Mouse (Mus musculus) c-Kit-positive CD71-positive TER-119-negative erythroid progenitor cells, embryonic 14.5 days (primary cell): ENCODE data around the gene Arhgef3.
A peak's percentile ranks its signal among the peaks of the same experiment; 100 is the strongest.

Experiments used
- DNase-seq: peaks from one replicate; pipeline ENCODE4 v3.0.0-alpha.2; 2013; ENCODE audit warnings: low read depth

Gene Arhgef3

DNA sequence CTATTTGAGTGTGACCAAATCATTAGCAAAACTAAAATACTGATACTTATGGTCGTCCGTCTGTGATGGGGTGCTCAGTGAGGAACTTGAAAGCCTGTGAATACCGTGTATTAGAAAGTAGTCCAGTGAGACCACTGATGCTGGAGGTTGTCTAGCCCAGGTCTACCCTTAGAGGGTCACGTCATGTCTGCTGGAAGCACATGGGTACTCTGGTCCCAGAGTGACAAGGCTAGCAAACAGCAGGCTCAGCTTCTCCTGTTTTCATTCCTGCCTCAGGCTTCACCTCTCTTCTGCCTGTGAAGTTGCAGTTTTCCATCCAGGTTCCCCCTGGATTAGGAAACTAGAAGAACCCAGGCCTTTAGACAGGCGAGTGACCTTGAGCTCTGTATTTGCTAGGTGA lies 233.0 kb downstream of the Arhgef3 start:
- DNase-seq = no peak

DNA sequence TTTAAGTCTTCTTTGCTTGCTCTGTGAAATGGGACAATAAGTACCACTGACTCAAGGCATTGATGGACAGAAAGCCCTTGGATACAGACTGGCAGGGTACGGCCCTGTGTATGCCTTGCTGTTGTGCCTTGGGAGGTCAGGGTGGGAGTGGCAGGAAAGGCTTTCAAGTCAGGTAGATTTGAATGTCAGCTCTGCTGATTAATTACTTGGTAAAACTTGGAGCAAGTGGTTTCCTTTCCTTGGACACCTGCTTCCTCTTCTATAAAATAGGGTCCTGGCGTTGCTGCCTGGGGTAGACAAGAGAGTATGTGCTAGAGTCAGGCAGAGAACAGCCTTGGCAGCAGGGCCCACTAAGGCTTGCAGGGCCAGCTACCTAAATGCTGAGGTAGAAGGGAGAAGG lies 233.4 kb downstream of the Arhgef3 start:
- no peak for DNase-seq

DNA sequence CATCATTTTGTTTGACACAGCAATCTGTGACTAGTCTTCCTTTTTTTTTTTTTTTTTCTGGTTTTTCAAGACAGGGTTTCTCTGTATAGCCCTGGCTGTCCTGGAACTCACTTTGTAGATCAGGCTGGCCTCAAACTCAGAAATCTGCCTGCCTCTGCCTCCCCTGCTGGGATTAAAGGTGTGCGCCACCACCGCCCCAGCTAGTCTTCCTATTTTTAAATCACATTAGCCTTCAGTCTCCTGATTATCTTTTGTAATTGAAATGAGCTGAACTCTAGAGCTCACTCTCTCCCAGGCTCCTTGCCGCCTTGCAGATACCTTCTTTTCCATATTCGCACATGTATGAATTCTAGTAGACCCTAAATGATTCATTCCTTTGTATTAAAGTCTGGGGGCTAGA lies 234.0 kb downstream of the Arhgef3 start:
- no peak for DNase-seq

DNA sequence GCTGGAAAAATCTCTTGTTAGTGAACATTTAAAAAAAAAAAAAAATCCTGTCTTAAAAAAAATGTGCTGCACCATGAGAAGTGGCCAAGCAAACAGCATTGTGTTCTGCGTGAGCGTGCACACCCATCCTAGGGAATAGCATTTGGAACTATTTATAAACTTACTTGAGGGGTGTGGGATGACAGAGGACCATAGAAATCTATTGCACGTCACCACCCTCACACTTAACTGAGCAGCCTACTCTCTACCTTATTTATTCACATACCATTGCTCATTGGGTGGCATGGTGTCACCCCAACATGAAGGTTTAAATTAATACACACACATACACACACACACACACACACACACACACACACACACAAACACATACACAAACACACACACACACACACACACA lies 234.4 kb downstream of the Arhgef3 start:
- no peak for DNase-seq

DNA sequence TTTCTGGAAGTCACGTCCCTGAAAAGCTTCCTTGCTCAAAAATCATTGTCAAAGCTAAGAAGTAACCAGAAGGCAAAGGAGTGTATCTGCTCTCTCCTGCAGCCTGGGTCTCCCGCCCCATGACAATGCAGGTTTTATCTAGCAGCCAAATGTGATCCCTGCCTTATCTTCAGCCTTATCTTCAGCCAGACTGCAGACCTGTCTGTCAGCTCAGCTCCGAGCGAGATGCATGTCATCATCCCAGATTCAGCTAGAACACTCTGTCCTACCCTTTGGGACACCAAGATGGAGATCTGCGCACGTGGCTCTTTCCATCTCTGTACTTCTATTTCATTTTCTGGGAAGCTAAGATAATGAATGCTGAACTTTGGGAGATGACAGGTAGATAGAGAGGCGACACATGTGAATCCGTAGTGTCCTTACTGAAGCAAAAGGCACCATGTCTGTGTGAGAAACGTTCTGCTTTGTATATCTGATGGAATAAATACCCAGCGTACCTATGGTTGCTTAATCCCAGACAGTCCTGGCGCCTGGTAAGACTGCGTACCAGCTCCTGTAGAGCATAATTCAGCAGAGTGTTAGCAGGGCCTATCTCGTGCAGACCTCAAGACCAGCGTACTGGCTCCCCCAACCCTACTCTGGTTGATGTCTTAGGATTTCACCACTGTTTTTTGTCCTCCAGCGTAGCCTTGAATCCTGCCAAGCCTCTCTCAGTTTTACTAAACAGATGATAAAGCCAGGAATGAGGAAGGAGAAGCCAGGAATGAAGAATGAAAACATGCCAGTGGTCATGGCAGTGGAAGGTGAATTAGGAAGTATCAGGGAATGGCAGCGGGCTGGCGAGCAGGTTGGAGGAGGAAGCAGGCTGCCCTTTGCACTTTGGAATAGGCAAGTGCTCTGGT lies 235.4 kb downstream of the Arhgef3 start:
- peak; percentile 60 for DNase-seq

DNA sequence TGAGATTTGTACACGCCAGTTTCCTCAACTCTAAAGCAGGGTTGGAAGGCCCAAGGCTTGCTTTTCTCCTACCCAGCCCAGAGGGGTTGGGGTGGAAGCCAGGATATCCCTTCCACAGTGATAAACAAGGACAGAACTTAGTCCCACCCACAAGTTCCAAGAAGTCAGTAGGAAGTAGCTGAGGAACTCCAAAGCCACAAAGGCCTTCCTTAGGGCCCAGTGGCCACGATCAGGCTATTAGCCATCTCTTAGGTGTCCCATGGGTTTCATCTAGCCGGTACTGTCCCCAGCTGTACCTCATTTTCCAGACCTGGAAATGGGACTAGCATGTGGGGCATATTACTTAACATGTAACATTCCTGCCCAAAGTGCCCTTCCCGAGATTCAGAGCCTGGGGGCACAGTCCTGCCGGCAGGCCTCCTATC lies 236.4 kb downstream of the Arhgef3 start:
- DNase-seq = no peak

DNA sequence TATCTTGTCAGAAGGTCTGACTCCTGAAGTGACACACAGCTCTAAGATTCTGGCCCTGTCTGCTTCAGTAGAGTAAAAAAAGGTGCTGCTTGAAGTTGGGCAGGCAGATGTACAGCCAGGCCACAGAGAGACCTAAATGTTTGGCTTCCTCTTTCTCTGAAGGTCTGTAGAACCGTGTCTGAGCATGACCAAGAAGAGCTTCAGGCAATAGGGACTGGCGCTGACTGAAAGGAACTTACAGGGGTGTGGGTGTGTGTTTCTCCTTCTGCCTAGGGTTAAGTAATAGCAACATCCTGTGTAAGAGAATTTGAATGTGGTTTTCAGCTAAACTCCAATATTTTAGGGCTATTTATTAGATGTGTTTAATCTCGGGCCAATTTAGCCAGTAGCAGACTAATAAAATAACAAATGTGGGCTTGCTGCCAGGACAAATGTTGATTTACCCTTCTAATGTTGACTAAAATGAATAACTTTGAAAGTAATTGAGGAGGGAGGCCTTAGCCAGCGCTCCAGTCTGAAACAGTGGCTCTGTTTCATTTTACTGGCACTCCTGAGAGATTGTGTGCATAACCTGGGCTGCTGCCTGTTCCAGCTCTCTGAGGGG lies 236.9 kb downstream of the Arhgef3 start:
- no peak for DNase-seq

DNA sequence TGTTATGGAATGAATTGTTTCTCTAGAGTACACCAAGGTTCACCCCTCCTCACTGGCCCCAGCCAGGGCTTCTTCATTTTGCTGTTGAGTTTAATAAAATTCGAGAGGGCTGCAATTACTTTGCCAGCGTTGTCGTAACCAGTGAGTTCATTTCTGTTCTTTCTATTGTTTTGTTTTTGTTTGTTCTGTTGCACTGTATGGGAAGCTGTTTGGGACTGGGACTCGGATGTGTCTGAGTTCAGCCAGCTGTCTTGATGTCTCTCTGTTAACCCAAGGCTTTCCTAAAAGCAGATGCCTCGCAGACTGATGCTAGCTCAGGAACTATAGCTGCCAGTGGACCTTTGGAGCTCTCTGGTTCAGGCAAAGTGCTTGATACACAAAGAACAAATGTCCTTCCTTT lies 237.8 kb downstream of the Arhgef3 start:
- no peak for DNase-seq

DNA sequence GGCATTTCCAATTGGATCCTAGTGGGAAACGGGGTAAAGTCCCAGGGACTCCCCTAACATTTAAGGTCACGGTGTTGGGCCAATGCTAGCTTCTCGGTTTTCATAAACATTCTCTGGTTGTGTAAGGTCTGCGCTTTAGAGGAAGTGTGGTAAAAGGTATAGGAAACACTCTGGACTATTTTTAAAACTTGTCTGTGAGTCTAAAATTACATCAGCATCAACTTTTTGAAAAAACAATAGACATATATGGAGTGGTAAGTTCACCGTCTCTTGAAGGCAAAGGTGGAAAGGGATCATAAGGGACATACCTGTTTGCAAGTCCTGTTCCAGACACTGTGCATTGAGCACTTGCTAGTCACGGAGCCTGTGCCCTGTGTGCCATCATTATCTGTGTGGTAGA lies 240.5 kb downstream of the Arhgef3 start:
- no peak for DNase-seq

DNA sequence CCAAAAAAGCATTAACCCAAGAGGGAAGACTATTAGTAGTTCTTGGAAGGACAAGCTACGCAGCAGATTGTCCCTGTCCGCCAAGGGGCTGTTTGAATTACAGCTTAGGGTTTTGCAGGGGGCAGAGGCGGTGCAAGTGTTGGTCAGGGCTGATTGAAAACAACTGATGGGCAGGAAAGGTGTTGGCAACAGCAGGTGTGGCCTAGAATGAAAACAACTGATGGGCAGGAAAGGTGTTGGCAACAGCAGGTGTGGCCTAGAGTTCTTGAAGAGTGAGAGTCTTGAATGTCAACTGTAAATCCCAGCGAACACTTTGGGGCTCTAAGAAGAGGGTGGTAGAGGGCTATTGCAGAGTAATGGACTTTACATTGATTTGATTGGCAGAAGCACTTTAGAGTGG lies 241.2 kb downstream of the Arhgef3 start:
- no peak for DNase-seq

DNA sequence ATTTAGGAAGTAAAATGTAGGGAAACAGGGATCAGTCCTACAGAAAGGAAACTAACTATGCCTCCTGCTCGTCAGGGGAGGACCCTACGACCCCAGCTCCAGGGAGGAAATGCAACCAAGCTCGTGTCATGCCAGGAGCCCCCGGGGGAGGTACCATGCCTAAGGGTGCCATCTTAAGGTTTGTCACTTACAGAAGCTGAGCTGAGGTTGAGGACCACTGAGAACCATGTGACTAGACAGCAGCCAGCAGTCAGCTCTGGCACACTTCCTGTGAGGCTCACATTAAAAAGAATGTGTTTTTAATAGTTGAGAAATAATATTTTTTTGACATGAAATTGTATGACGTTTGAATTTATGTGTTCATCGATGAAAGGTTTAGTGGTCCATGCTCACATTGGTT lies 242.4 kb downstream of the Arhgef3 start:
- DNase-seq = no peak

DNA sequence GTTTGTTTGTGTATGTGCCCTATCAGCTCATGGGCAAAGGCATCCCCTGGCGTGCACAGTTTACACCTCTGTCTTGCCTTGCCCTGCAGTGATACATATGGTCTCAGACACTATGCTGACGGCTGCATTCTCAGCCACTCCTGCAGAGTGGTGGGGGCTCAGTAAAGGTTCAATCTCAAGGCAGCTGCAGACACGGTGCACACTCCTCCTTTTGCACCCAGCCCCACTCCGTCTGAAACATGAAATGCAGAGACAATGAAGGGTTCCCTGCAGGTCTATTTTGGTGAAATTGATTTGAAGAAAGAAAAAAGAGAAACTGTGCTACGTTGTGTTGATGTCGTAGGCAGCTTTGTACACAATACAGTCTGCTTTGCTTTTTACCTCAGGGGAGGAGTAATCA lies 243.5 kb downstream of the Arhgef3 start:
- DNase-seq = no peak

DNA sequence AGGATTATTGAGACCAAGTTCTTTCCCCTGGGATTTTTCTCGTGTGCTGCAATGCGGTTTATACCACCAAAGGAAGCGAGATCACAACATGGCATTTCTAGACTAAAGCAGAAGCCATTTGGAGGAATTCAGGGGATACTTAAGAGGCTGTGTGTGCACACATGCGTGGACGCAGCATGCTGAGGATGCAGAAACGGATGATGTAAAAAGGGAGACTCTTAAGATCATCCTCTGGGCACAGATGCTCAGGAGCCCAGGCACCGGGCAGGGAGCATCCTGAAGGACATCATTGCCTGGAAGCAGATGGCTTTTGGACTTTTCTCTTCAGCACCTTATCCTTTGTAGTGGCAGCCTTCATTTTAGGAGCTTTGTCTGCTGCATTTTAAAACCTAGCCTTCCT lies 246.2 kb downstream of the Arhgef3 start:
- DNase-seq = no peak

DNA sequence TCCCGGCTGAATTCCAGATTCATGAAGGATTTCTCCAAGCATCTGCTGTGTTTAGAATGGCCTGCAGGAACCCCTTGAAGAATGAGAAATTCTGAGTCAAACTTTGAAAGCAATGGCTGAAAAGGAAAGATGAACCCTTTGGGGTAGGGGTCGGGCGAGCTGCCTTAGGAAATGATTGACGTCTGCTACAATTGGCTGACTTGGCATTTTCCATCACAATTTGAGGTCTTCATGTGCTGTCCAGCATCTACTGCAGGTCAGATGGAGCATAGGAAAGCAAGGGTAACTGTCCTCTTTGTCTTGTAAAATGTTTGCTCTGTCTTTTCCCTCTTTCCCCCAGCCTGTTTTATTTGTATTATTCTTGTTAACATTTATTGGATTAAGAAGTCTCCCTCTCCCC lies 246.8 kb downstream of the Arhgef3 start:
- DNase-seq = no peak

DNA sequence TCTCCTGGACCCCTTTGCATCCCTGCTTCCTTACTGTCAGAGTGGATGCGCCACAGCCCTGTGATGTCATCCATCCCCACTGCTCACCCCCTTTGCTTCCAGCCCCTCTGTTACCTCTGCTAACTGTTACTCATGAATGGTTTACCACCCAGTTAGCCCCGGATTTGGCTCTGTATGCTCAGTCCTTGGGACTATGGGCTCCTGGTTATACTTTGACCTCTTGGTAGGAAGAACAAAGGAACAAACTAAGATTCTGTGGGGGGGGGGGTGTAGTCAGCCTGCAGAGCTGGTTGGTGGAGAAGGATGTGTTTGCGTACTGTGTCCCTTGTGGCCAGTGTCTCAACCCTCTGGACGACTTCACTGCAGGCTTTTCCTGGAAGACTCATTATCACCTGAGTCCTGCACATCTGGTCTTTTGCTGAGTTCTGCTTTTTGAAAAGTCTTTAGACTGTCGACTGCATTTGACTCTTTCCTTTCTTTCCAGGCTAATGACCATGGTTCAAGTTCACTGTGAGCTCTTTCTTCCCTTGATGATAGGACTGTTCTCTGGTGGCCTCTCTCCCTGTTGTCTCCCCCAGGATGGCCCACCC lies 250.1 kb downstream of the Arhgef3 start:
- DNase-seq = no peak

DNA sequence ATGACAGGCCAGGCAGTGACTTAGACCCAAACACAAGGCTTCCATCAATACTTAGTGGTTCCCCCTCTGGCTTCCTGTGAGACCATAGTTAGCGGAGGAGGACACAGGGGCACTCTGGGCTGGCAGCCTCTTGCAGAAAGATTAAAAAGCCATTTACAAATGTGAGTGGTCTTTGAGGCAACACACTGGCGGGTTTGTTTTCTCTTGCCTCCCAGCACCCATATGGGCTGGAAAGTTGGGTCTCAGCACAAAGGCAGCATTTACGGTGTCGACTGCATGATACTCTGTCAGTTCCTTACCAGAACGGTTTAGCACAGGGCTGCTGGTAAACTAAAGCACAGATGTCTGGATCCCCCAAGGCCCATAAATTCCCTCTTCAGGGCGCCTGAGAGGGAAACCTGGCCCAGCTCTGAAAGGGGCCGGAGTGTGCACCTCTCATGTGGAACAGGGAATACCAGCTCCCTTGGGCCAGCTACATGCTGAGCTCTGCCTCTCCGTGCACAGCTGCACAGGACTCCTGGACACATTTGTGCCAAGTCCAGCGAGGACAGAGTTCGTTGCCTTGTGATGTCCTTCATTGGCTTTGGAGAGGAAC lies 252.5 kb downstream of the Arhgef3 start:
- DNase-seq = no peak

DNA sequence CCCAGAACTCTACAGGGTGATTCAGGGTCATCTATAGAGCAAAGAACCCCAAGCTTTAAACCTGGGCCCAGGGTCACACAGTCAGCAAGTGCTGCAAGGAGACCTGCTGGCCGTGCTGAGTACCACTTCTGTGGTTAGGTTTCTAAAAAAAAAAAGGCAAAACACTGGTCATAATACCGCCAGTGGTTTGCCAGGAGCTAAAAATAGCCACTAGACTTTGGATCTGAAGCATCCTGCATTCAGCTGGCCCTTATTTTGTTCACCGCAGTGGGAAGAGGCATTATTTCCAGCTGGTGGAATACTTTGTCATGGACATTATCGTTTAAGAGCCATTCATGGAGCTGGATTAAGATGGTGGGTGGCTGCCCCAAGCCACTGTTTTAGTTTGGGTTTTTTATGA lies 253.9 kb downstream of the Arhgef3 start:
- DNase-seq = no peak

DNA sequence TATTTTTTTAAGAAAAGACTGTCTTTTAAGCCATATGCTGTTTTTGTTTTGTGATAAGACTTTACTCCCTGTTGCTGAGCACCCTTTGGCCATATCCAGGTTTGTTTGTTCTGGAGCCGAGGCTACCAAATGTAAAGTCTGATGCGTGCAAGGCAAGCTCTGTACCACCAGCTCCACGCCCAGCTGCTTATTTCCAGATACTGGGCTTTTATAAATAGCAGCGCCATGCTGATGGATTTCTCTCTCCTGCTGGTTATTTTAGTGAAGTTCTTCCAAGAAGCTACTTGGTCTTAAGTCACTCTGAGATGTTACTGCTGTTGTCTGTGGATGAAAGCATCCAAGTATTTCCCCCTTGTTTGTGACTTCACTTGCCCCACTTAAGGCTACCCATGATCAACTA lies 254.8 kb downstream of the Arhgef3 start:
- DNase-seq = no peak

DNA sequence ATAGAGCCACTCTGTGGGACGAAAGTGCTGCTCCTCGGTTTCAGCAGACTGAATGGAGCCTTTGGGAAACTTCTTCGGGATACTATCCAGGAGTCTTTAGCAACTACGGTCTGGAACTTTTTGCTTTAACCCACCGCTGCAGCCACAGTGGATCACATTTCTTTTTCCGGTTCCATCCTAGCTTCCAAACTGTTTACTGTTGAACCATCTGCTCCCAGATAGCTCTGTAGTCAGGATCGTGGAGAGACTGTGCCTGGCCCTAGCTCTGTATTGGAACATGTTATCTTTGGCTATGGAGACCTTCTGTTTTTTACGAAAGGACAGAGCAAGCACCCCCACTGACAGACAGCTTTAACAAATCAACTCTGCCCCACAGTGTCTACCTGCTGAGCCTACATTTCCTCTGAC lies 257.0 kb downstream of the Arhgef3 start:
- DNase-seq = no peak

DNA sequence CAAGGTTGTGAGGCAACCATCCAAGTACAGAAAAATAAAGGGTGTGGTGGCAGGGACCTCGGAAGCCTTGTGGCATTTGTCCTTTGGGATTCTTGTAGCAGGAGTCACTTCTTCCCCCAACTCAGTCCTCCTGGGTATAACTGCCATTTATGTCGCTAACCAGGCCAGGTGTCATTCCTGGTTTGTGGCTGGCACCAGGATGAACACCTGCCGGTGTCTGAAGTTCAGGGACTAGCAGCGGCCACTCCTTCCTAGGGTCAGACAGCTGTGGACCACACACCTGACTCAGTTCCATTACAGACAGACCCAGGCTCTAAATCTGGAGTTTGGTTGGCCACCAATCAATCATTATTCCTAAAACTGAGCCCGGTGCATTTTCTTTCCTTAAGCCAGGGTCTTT lies 258.8 kb downstream of the Arhgef3 start:
- no peak for DNase-seq

DNA sequence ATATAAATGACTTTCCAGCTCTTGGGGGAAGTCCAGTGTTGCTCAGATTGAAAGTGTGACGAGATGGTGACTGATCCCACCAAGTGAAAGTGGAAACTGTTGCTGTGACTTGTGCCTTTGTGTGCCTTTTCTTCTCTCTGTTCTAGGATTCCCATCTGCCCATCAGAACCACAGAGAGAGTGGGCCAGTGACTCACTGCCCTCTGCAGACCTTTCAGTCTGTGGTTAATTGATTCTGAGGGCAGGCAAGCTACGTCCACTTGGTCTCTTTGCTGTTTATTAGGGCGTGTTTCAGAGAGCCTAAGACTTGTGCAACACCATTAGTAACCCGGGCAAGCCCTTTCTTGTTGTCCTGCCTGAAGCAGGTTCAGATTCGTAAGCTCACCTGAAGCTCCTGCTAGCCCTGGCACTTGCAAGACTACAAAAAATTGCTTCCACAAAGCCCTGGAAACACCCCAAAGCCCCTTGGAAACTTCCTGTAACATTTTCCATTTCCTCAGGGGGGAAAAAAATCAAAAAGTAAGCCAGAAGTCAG lies 261.5 kb downstream of the Arhgef3 start:
- no peak for DNase-seq

DNA sequence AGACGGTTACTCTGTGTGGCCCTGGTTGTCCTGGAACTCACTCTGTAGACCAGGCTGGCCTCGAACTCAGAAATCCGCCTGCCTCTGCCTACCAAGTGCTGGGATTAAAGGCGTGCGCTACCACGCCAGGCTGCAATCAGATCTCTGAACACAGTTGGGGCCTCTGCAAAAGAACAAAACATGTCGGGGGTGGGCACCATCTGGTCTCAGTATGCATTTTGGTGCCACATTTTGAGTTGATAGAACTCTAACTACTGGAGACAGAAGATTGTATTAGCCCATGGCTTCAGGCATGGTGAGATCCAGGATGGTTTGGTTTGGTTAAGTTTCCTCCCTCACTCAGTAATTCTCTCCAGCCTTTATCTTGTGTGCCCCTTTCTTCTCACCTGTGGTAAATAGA lies 264.0 kb downstream of the Arhgef3 start:
- DNase-seq = no peak

DNA sequence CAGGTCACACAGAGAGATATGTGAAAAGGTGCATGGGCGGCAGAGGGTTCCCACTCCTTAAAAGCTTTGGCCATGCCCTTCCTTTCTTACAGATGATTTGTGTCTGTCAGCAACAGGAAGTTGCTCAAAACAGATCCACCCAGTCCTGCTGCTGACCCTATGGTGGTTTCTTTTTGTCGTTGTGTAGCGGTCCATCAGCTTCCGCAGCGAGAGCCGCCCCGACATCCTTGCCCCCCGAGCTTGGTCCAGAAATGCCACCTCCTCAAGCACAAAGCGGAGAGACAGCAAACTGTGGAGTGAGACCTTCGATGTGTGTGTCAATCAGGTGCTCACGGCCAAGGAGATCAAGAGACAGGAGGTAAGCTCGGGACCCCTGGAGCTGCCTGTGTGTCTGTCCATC lies 264.7 kb downstream of the Arhgef3 start:
- DNase-seq = no peak
